ENCODE assay signal across 25 mouse cellular contexts in genomic region chrX:57118143-57118542, GRCm38 (mm10). TPM values are rescaled to one million over a fixed set of nuclear protein-coding genes. Genes with fewer than 3 reads are reported as not detected.
A peak's percentile ranks its signal among the peaks of the same experiment; 100 is the strongest.
DNase-seq lines count a peak whose midpoint lies in the region; ATAC-seq and TF ChIP-seq lines count a peak whose summit lies in the region.
"Had no signal": no experiment of that assay in that cellular context is flagged by ENCODE, and none has a peak within 500 bp of the region (broad histone marks: within the 10 kb centered on the region; RNA-seq: fewer than 3 reads in every experiment).

No protein-coding gene starts in this region.

- H3K27ac ChIP-seq in heart, embryonic 15.5 days = no peak overlapping the region
- H3K27ac ChIP-seq in heart, embryonic 10.5 days = no peak overlapping the region
- H3K27ac ChIP-seq in left cerebral cortex, adult 2 months = no peak overlapping the region
- H3K27ac ChIP-seq in CH12.LX (ENCODE audit: insufficient read depth, low read depth) = no peak overlapping the region
- no peak overlapping the region for H3K27ac ChIP-seq in liver, embryonic 11.5 days (ENCODE audit: low read depth, low read length)
- H3K27ac ChIP-seq: embryonic facial prominence, embryonic 12.5 days; limb, embryonic 10.5 days; liver, embryonic 12.5 days; neural tube, embryonic 12.5 days; stomach, embryonic 15.5 days had no signal

- no peaks in the 10 kb centered on the region for H3K9me3 ChIP-seq in heart, embryonic 15.5 days (replicated peaks)
- no peaks in the 10 kb centered on the region for H3K9me3 ChIP-seq in heart, embryonic 10.5 days
- H3K9me3 ChIP-seq in CH12.LX (replicated peaks; ENCODE audit: low read length) = no peaks in the 10 kb centered on the region
- H3K9me3 ChIP-seq in liver, embryonic 11.5 days (ENCODE audit: control insufficient read depth, low read length) = no peaks in the 10 kb centered on the region
- H3K9me3 ChIP-seq: embryonic facial prominence, embryonic 12.5 days; limb, embryonic 10.5 days; liver, embryonic 12.5 days; megakaryocyte, embryonic 14.5 days; neural tube, embryonic 12.5 days; stomach, embryonic 15.5 days had no signal

- no peak overlapping the region for H3K9ac ChIP-seq in heart, embryonic 15.5 days
- H3K9ac ChIP-seq in CH12.LX (ENCODE audit: insufficient read depth, low read depth) = no peak overlapping the region
- H3K9ac ChIP-seq in liver, embryonic 11.5 days (ENCODE audit: low read depth, low read length) = no peak overlapping the region
- H3K9ac ChIP-seq: embryonic facial prominence, embryonic 12.5 days; liver, embryonic 12.5 days; neural tube, embryonic 12.5 days; stomach, embryonic 15.5 days had no signal

- dilution Hi-C loops in CH12.LX (cut with MboI; ENCODE audit: extremely low pct_ligation_motif_present, extremely low pct_unique_long_range_greater_than_20kb, low sequenced_read_pairs) = no loop called here

- no peaks in the 10 kb centered on the region for H3K27me3 ChIP-seq in heart, embryonic 15.5 days
- H3K27me3 ChIP-seq in heart, embryonic 10.5 days (ENCODE audit: insufficient read depth, poor library complexity, severe bottlenecking) = no peaks in the 10 kb centered on the region
- no peaks in the 10 kb centered on the region for H3K27me3 ChIP-seq in CH12.LX (replicated peaks)
- H3K27me3 ChIP-seq in liver, embryonic 11.5 days (replicated peaks; ENCODE audit: control insufficient read depth, insufficient read depth, low read length) = no peaks in the 10 kb centered on the region
- H3K27me3 ChIP-seq: embryonic facial prominence, embryonic 12.5 days; liver, embryonic 12.5 days; neural tube, embryonic 12.5 days; stomach, embryonic 15.5 days had no signal

- WGBS in heart, embryonic 15.5 days = 53% methylated on average over 8 of the region's 8 CpGs
- 69% methylated on average over 8 of the region's 8 CpGs for WGBS in heart, embryonic 10.5 days
- 73% methylated on average over 8 of the region's 8 CpGs for WGBS in liver, embryonic 11.5 days

- in situ Hi-C loops in CH12.LX (cut with MboI; ENCODE audit: low pct_ligation_motif_present, low pct_unique_long_range_greater_than_20kb, low sequenced_read_pairs) = no loop called here

- no peak for ATAC-seq in heart, embryonic 15.5 days (replicated peaks; ENCODE audit: insufficient number of reproducible peaks, insufficient read depth, low FRiP score, low read depth)
- ATAC-seq in liver, embryonic 11.5 days (replicated peaks; ENCODE audit: low FRiP score) = no peak
- ATAC-seq: CD4-positive, CD25-positive, alpha-beta regulatory T cell, adult 4 months; liver, embryonic 12.5 days had no signal

- TF ChIP-seq EP300 in CH12.LX (IDR thresholded peaks at IDR 0.05; ENCODE audit: low read length) = no peak

- no peaks in the 10 kb centered on the region for H3K4me1 ChIP-seq in heart, embryonic 15.5 days (replicated peaks)
- H3K4me1 ChIP-seq in heart, embryonic 10.5 days = no peaks in the 10 kb centered on the region
- H3K4me1 ChIP-seq in CH12.LX (ENCODE audit: control insufficient read depth in 1 of 2, insufficient read depth in 2 of 2) = no peaks in the 10 kb centered on the region
- no peaks in the 10 kb centered on the region for H3K4me1 ChIP-seq in liver, embryonic 11.5 days (replicated peaks; ENCODE audit: control insufficient read depth, insufficient read depth, low read length)
- H3K4me1 ChIP-seq: embryonic facial prominence, embryonic 12.5 days; limb, embryonic 10.5 days; liver, embryonic 12.5 days; megakaryocyte, embryonic 14.5 days; neural tube, embryonic 12.5 days; stomach, embryonic 15.5 days had no signal

- no peak overlapping the region for H3K4me3 ChIP-seq in heart, embryonic 15.5 days
- no peak overlapping the region for H3K4me3 ChIP-seq in heart, embryonic 10.5 days
- no peak overlapping the region for H3K4me3 ChIP-seq in left cerebral cortex, adult 2 months
- no peak overlapping the region for H3K4me3 ChIP-seq in CH12.LX (replicated peaks in 1 of 3; ENCODE audit: low read depth in 2 of 3, low read length in 2 of 3, poor library complexity in 1 of 3)
- H3K4me3 ChIP-seq in liver, embryonic 11.5 days (ENCODE audit: low read depth, low read length) = no peak overlapping the region
- H3K4me3 ChIP-seq: embryonic facial prominence, embryonic 12.5 days; limb, embryonic 10.5 days; liver, embryonic 12.5 days; megakaryocyte, embryonic 14.5 days; neural tube, embryonic 12.5 days; stomach, embryonic 15.5 days had no signal

- TF ChIP-seq RAD21 in CH12.LX (IDR thresholded peaks at IDR 0.05; ENCODE audit: low read depth, low read length) = peak; percentile 55

- TF ChIP-seq CTCF in left cerebral cortex, adult 2 months (IDR thresholded peaks at IDR 0.05) = peak; percentile 20; the same call in 1 of the 2 replicates
- peak in 1 of 2 experiments; percentile 58; a peak in 2 of 4 replicates for TF ChIP-seq CTCF in CH12.LX (conservative IDR thresholded peaks at IDR 0.05 in 1 of 2, IDR thresholded peaks at IDR 0.05 in 1 of 2; ENCODE audit: low read depth in 2 of 2, low read length in 2 of 2)
- no peak for TF ChIP-seq CTCF in brain, embryonic 14.5 days (IDR thresholded peaks at IDR 0.05; ENCODE audit: borderline replicate concordance, extremely low read depth, insufficient read depth, insufficient read length)

- H3K4me2 ChIP-seq in heart, embryonic 15.5 days = peak overlapping the region; percentile 29; the same call in 1 of the 2 replicates
- H3K4me2 ChIP-seq in CH12.LX (ENCODE audit: insufficient read depth, low read depth, poor library complexity, severe bottlenecking) = no peak overlapping the region
- H3K4me2 ChIP-seq in liver, embryonic 11.5 days = no peak overlapping the region
- H3K4me2 ChIP-seq: embryonic facial prominence, embryonic 12.5 days; liver, embryonic 12.5 days; neural tube, embryonic 12.5 days; stomach, embryonic 15.5 days had no signal

- H3K36me3 ChIP-seq in heart, embryonic 15.5 days = no peaks in the 10 kb centered on the region
- no peaks in the 10 kb centered on the region for H3K36me3 ChIP-seq in heart, embryonic 10.5 days
- no peaks in the 10 kb centered on the region for H3K36me3 ChIP-seq in CH12.LX (replicated peaks in 1 of 2; ENCODE audit: control insufficient read depth in 1 of 2, insufficient read depth in 1 of 2, low read length in 1 of 2)
- H3K36me3 ChIP-seq in liver, embryonic 11.5 days (ENCODE audit: control insufficient read depth, insufficient read depth, low read length) = no peaks in the 10 kb centered on the region
- H3K36me3 ChIP-seq: embryonic facial prominence, embryonic 12.5 days; limb, embryonic 10.5 days; liver, embryonic 12.5 days; neural tube, embryonic 12.5 days; stomach, embryonic 15.5 days had no signal

- DNase-seq in heart, embryonic 10.5 days (ENCODE audit: low spot score) = no peak
- DNase-seq in left cerebral cortex, adult 2 months (ENCODE audit: extremely low spot score in 1 of 2, low spot score in 2 of 2) = no peak
- no peak for DNase-seq in left cerebral cortex, postnatal 25 days (ENCODE audit: low spot score in 2 of 2)
- no peak for DNase-seq in CH12.LX (ENCODE audit: extremely low read depth)
- DNase-seq in brain, embryonic 14.5 days (ENCODE audit: low read depth) = peak; percentile 2
- no peak for DNase-seq in liver, embryonic 11.5 days (ENCODE audit: low spot score)
- DNase-seq: adrenal gland, postnatal 14 days; cerebellum, adult 2 months; gastrocnemius, postnatal 25 days; right cerebral cortex, postnatal 14 days had no signal

- no peaks in the 10 kb centered on the region for H3K79me2 ChIP-seq in CH12.LX (replicated peaks; ENCODE audit: control insufficient read depth, extremely low read depth, insufficient read depth, poor library complexity, severe bottlenecking)

- intact Hi-C loops in left cerebral cortex, adult 2 months (cut with DNase I) = loop anchor here (10.0 kb wide), 2 partner anchors 273 to 583 kb away; no protein-coding TSS in a partner anchor
- intact Hi-C loops in left cerebral cortex, postnatal 25 days (cut with DNase I) = no loop called here

- no peak for TF ChIP-seq POLR2A in CH12.LX (IDR thresholded peaks at IDR 0.05; ENCODE audit: low read depth, low read length)
- TF ChIP-seq POLR2A in brain, embryonic 14.5 days (IDR thresholded peaks at IDR 0.05; ENCODE audit: borderline replicate concordance, extremely low read depth, insufficient read depth, insufficient read length, poor library complexity, severe bottlenecking) = no peak

TF ChIP-seq in CH12.LX, 34 proteins besides CTCF, POLR2A, EP300 and RAD21:
- no peak for TF ChIP-seq JUN (IDR thresholded peaks at IDR 0.05; ENCODE audit: insufficient read depth, low read depth, low read length)
- TF ChIP-seq SMC3 (IDR thresholded peaks at IDR 0.05; ENCODE audit: low read depth, low read length) = peak; percentile 38

RNA-seq across cellular contexts. Expression of gene Vgll1, which starts 30.2 kb away (rescaled TPM):
- not detected in 2 replicates for polyA plus RNA-seq in heart, embryonic 15.5 days (2015; fragmentation: Nextera tagmentation; extraction: Ambion mirVana)
- 0.33 and 0.62 TPM in 2 replicates for polyA plus RNA-seq in heart, embryonic 10.5 days (2016; fragmentation: Nextera tagmentation; extraction: Ambion mirVana)
- total RNA-seq in left cerebral cortex, adult 2 months (2021) = not detected
- total RNA-seq in left cerebral cortex, postnatal 25 days (2021) = not detected
- total RNA-seq in CH12.LX (2012; rRNA removed) = 0.17 TPM in 1 of 2 replicates, not detected in the other
- 0.53 and 0.97 TPM in 2 replicates for total RNA-seq in CH12.LX (2014; rRNA removed)
- not detected in 2 replicates for polyA plus RNA-seq in CH12.LX (2012; ENCODE audit: insufficient read length, low read depth)
- not detected in 2 replicates for polyA plus RNA-seq in brain, embryonic 14.5 days (2012; rRNA removed)
- polyA plus RNA-seq in liver, embryonic 11.5 days (2014; fragmentation: Nextera tagmentation; extraction: Ambion mirVana) = not detected in 2 replicates
- total RNA-seq: adrenal gland, postnatal 14 days; gastrocnemius, postnatal 25 days; hematopoietic stem cell, adult 5-6 weeks; layer of hippocampus, adult 18-20 months; monocyte, adult 5-6 weeks had no signal
- polyA plus RNA-seq: CD4-positive, CD25-positive, alpha-beta regulatory T cell, adult 4 months; cerebellum, adult 2 months; kidney, embryonic 14.5 days; liver, embryonic 12.5 days; lung, embryonic 16.5 days; spleen, adult 2 months; stomach, embryonic 15.5 days; thymus, postnatal 0 days had no signal
